Mouse (Mus musculus) embryonic facial prominence, embryonic 14.5 days (tissue): Measurements from ENCODE around the gene Fgl2. TPM values are rescaled to one million over a fixed set of nuclear protein-coding genes. Genes with fewer than 3 reads are reported as not detected.
"Not testable (repeated sequence)": the region's sequence is repeated elsewhere in the genome, so short reads cannot be mapped to it uniquely, and the experiment has no call there.

Source experiments
- ATAC-seq: fragments of 200-750 bp; cut with Nextera tagmentation; 2 replicates; pipeline ENCODE4 v1.8.0; 2017; ENCODE audit warnings: low read depth, moderate number of reproducible peaks, moderate TSS enrichment
- DNase-seq: peaks from one replicate; pipeline ENCODE4 v3.0.0-alpha.2; 2015; ENCODE audit warnings: low spot score
- H3K27ac ChIP-seq: fragments of 300-500 bp; sonication (generic); replicated peaks from 2 replicates; pipeline ENCODE4 v1.5.1; 2014; ENCODE audit warnings: low read depth, mild to moderate bottlenecking, low read length, moderate library complexity
- H3K27me3 ChIP-seq: fragments of 300-500 bp; sonication (generic); replicated peaks from 2 replicates; pipeline ENCODE4 v1.6.1; 2014; ENCODE audit warnings: low read length; ENCODE audit not compliant: control insufficient read depth, insufficient read depth
- H3K36me3 ChIP-seq: fragments of 300-500 bp; sonication (generic); 2 replicates; pipeline ENCODE4 v1.6.1; 2014; ENCODE audit warnings: low read length, mixed read lengths; ENCODE audit not compliant: control insufficient read depth, insufficient read depth
- H3K4me1 ChIP-seq: fragments of 300-500 bp; sonication (generic); 2 replicates; pipeline ENCODE4 v1.6.1; 2014; ENCODE audit warnings: antibody characterized with exemption, low read length; ENCODE audit not compliant: control insufficient read depth, insufficient read depth
- H3K4me2 ChIP-seq: fragments of 300-500 bp; sonication (generic); 2 replicates; pipeline ENCODE4 v1.6.1; 2014; ENCODE audit warnings: low read depth, mild to moderate bottlenecking, low read length, moderate library complexity, mixed read lengths
- H3K4me3 ChIP-seq: fragments of 300-500 bp; sonication (generic); 2 replicates; pipeline ENCODE4 v1.5.1; 2014; ENCODE audit warnings: low read depth, mild to moderate bottlenecking, low read length
- H3K9ac ChIP-seq: fragments of 300-500 bp; sonication (generic); 2 replicates; pipeline ENCODE4 v1.6.1; 2014; ENCODE audit warnings: low read depth, mild to moderate bottlenecking, low read length, moderate library complexity, mixed read lengths
- H3K9me3 ChIP-seq: fragments of 300-500 bp; sonication (generic); 2 replicates; pipeline ENCODE4 v1.6.1; 2016; ENCODE audit warnings: low read length; ENCODE audit not compliant: control insufficient read depth
- WGBS: fragments of 180-500 bp; shearing (Covaris S2); extraction: QIAGEN DNeasy Blood & Tissue Kit; methylation state at CpG from one replicate; pipeline ENCODE4 v1.1.7; 2014; 5-methylcytosine and 5-hydroxymethylcytosine counted together
- polyA plus RNA-seq: library from polyadenylated mRNA; unstranded; fragments of >200 nt; fragmentation: Nextera tagmentation; extraction: Ambion mirVana; gene quantifications from 2 replicates; pipeline ENCODE4 v1.2.1, GENCODE M21; 2014

The Fgl2 gene
- 4.1 and 4.5 TPM in 2 replicates for polyA plus RNA-seq

- peak; percentile 92 for ATAC-seq
- peaks cover 13% of the 10 kb centered on the region for H3K27me3 ChIP-seq
- peak; percentile 78 for DNase-seq
- H3K9ac ChIP-seq = peak within 1 kb of the TSS; percentile 60
- WGBS = 5% methylated on average over 30 of the region's 31 CpGs
- H3K9me3 ChIP-seq = no peaks in the 10 kb centered on the region
- peak within 1 kb of the TSS; percentile 85 for H3K4me2 ChIP-seq
- no peaks in the 10 kb centered on the region for H3K36me3 ChIP-seq
- peaks cover 3% of the 10 kb centered on the region; the same call in 1 of the 2 replicates for H3K4me1 ChIP-seq
- H3K27ac ChIP-seq = no peak within 1 kb of the TSS
- H3K4me3 ChIP-seq = peak within 1 kb of the TSS; percentile 45
These were observed at the start of gene Fgl2 for GRCm38 (mm10) chr5:21372493-21373179. Gene Fgl2 (plus strand): TSS chr5:21372642.

DNA sequence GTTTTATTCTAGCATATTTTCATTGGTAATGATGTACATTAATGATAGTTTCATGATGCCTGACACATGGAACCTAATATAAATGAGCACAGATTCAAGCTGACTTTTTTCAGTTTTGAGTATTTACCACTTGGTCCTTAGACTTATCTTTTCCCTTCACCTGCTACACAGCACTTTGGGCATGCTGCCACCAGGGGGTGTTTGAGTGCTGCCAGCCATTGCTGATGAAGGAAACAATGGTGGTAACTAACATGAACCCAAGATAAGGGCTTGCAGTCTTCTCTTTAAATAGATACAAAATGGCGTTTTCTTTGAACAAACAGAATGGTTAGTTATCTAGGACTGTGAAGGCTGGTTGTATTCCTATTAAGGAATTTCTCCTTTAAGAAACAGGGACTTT, 45.9 kb upstream of the Fgl2 start:
- Histone ChIP-seq H3K4me1 (0 out of 2 replicates have a peak, but pooled peaks cover 6% of the 10 kb centered on the region), H3K27ac (no peak overlapping the region), H3K4me2 (no peak overlapping the region), H3K27me3 (no peaks in the 10 kb centered on the region), H3K9me3 (no peaks in the 10 kb centered on the region), H3K36me3 (no peaks in the 10 kb centered on the region), H3K4me3 (no peak overlapping the region), H3K9ac (no peak overlapping the region)
- ATAC-seq (no peak), DNase-seq (no peak)
- 43% methylated on average over 1 of the region's 1 CpGs for WGBS

GRCm38 (mm10) chr5:21328560-21328959, 43.9 kb upstream of the Fgl2 start:
- WGBS = 79% methylated on average over 1 of the region's 1 CpGs
- H3K27ac ChIP-seq = no peak overlapping the region
- H3K4me3 ChIP-seq = no peak overlapping the region
- H3K4me1 ChIP-seq = 0 out of 2 replicates have a peak, but pooled peaks cover 6% of the 10 kb centered on the region
- DNase-seq (no peak), ATAC-seq (no peak)
- no peak overlapping the region for H3K4me2 ChIP-seq
- H3K9me3 ChIP-seq = no peaks in the 10 kb centered on the region
- no peak overlapping the region for H3K9ac ChIP-seq
- no peaks in the 10 kb centered on the region for H3K36me3 ChIP-seq
- no peaks in the 10 kb centered on the region for H3K27me3 ChIP-seq

DNA sequence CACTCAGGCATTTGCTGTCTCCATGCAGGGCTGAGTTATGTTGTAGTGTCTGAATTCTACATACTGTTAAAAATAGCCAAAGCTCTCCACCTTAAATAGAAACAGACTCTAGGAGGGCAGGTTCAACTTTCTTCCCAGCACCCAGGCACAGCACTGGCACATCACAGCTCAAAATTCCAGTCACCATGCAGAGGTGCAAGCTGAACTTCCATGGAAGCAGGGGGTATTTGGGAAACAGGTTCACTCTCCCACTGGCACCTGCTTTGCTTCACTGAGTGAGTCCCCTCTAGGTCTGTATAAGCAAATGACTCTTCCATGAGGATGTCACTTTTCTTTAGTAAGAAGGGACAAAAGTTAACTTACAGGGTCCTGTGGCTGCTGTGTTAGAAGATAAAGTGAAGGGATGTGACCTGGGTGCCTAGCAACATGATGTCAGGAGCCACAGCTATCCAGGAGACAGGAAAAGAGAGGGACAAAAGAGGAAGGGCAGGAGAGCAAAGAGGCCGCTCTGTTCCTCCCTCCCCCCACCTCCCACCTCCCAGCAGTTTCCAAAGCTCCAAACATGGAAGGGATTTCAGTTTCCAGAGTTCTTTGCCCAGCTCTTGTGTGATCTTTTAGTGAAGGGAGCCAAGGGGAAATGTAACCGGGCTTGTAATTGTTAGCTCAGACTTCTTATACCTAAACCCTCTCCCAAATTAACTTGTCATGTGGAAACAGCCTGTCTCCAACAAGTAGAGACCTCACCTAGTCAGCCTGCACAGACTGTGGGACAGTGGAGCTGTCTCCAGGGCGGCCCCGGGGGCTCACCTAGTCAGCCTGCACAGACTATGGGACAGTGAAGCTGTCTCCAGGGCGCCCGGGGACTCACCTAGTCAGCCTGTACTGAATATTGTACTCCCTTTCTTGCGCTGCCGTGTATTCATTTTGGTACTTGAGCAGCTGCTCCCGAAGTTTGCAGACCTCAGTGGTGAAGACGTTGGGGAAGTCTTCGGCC, 42.5 kb upstream of the Fgl2 start:
- H3K4me1 ChIP-seq = 0 out of 2 replicates have a peak, but pooled peaks cover 6% of the 10 kb centered on the region
- H3K36me3 ChIP-seq = no peaks in the 10 kb centered on the region
- ATAC-seq (0 out of 2 replicates have a peak, but pooled peaks have one; percentile 26), DNase-seq (no peak)
- no peak overlapping the region for H3K4me2 ChIP-seq
- no peak overlapping the region for H3K4me3 ChIP-seq
- H3K27me3 ChIP-seq = no peaks in the 10 kb centered on the region
- no peak overlapping the region for H3K9ac ChIP-seq
- no peak overlapping the region for H3K27ac ChIP-seq
- WGBS = 42% methylated on average over 11 of the region's 11 CpGs
- H3K9me3 ChIP-seq = no peaks in the 10 kb centered on the region

DNA sequence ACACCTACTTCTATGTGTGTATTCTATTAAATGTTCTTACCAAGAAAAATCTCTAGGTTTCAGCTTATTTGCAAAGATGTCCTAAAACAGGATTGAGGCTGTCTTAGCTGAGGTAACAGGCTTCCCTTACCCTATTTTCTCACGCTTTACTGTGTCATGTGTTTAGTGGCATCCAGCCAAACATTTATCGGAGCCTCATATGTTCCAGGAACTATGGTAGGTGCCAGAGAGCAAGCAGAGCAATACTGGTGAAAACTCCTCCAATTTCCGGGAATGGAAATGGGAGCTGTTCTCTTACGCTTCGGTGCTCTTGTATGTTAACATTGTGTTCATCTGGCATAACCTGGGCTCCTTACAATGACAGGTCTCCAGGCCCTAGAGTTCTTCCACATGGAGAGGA, 40.8 kb upstream of the Fgl2 start:
- Histone ChIP-seq H3K36me3 (no peaks in the 10 kb centered on the region), H3K9me3 (no peaks in the 10 kb centered on the region)
- 72% methylated on average over 5 of the region's 5 CpGs for WGBS

GRCm38 (mm10) chr5:21332119-21332518, 40.3 kb upstream of the Fgl2 start:
- DNase-seq = no peak
- no peak overlapping the region for H3K27ac ChIP-seq
- no peak overlapping the region for H3K9ac ChIP-seq
- no peaks in the 10 kb centered on the region for H3K36me3 ChIP-seq
- WGBS = 76% methylated on average over 1 of the region's 1 CpGs
- H3K9me3 ChIP-seq = no peaks in the 10 kb centered on the region
- no peak for ATAC-seq
- no peak overlapping the region for H3K4me3 ChIP-seq
- 0 out of 2 replicates have a peak, but pooled peaks cover 6% of the 10 kb centered on the region for H3K4me1 ChIP-seq
- no peak overlapping the region for H3K4me2 ChIP-seq
- no peaks in the 10 kb centered on the region for H3K27me3 ChIP-seq

More for the DNA sequence above, 40.8 kb upstream of the Fgl2 start:
- DNase-seq (peak; percentile 55), ATAC-seq (0 out of 2 replicates have a peak, but pooled peaks have one; percentile 26)
- Histone ChIP-seq H3K4me3 (no peak overlapping the region), H3K4me2 (no peak overlapping the region), H3K27me3 (no peaks in the 10 kb centered on the region), H3K9ac (no peak overlapping the region), H3K27ac (no peak overlapping the region), H3K4me1 (0 out of 2 replicates have a peak, but pooled peaks cover 6% of the 10 kb centered on the region)

- not testable (repeated sequence) for H3K4me1 ChIP-seq, H3K36me3 ChIP-seq, H3K4me2 ChIP-seq, H3K27ac ChIP-seq, H3K9me3 ChIP-seq, DNase-seq, H3K27me3 ChIP-seq, ATAC-seq, H3K4me3 ChIP-seq, H3K9ac ChIP-seq
These were observed 30.2 kb upstream of the Fgl2 start for GRCm38 (mm10) chr5:21342265-21342664.

GRCm38 (mm10) chr5:21348366-21348765, 24.1 kb upstream of the Fgl2 start:
- WGBS = 72% methylated on average over 7 of the region's 7 CpGs
- Histone ChIP-seq H3K36me3 (no peaks in the 10 kb centered on the region), H3K4me1 (no peaks in the 10 kb centered on the region), H3K4me3 (no peak overlapping the region), H3K27me3 (no peaks in the 10 kb centered on the region), H3K27ac (no peak overlapping the region), H3K4me2 (no peak overlapping the region), H3K9me3 (no peaks in the 10 kb centered on the region), H3K9ac (no peak overlapping the region)
- ATAC-seq = no peak
- DNase-seq = no peak
